Mouse (Mus musculus) spleen, adult 18-20 months (tissue): ENCODE data around the gene Cinp.

Experiments used
- DNase-seq, 2 experiments: peaks; one replicate each; pipeline ENCODE4 v3.0.0; 2022; ENCODE audit warnings: mixed read lengths in 2 of 2

The Cinp gene

GRCm38 (mm10) chr12:110830293-110831024, 58.5 kb downstream of the Cinp start:
- DNase-seq = no peak

GRCm38 (mm10) chr12:110828908-110829307, 60.0 kb downstream of the Cinp start:
- no peak for DNase-seq
